Mouse (Mus musculus) heart, embryonic 16.5 days (tissue): ENCODE measurements around the gene Abcc3. TPM values are rescaled to one million over a fixed set of nuclear protein-coding genes. Genes with fewer than 3 reads are reported as not detected.
"Not testable (repeated sequence)": the region's sequence is repeated elsewhere in the genome, so short reads cannot be mapped to it uniquely, and the experiment has no call there.

Experiments
- ATAC-seq: fragments of 200-750 bp; cut with Nextera tagmentation; replicated peaks from 2 replicates; pipeline ENCODE4 v1.8.0; 2017; ENCODE audit warnings: moderate number of reproducible peaks; ENCODE audit not compliant: insufficient read depth, low FRiP score; ENCODE audit errors: extremely low read depth
- H3K27ac ChIP-seq: fragments of 300-500 bp; sonication (generic); 2 replicates; pipeline ENCODE4 v1.5.1; 2014; ENCODE audit warnings: mild to moderate bottlenecking, low read length, control low read depth, moderate library complexity
- H3K27me3 ChIP-seq: fragments of 300-500 bp; sonication (generic); 2 replicates; pipeline ENCODE4 v1.6.1; 2014; ENCODE audit warnings: low read length, mixed read lengths; ENCODE audit not compliant: control insufficient read depth, insufficient read depth
- H3K36me3 ChIP-seq: fragments of 300-500 bp; sonication (generic); 2 replicates; pipeline ENCODE4 v1.6.1; 2014; ENCODE audit not compliant: control insufficient read depth, insufficient read depth
- H3K4me1 ChIP-seq: fragments of 300-500 bp; sonication (generic); 2 replicates; pipeline ENCODE4 v1.6.1; 2014; ENCODE audit warnings: low read length, mixed read lengths; ENCODE audit not compliant: control insufficient read depth, insufficient read depth
- H3K4me2 ChIP-seq: fragments of 300-500 bp; sonication (generic); 2 replicates; pipeline ENCODE4 v1.6.1; 2014; ENCODE audit warnings: low read depth, mild to moderate bottlenecking, control low read depth, low read length
- H3K4me3 ChIP-seq: fragments of 300-500 bp; sonication (generic); 2 replicates; pipeline ENCODE4 v1.5.1; 2014; ENCODE audit warnings: mild to moderate bottlenecking, control low read depth, low read length
- H3K9ac ChIP-seq: fragments of 300-500 bp; sonication (generic); 2 replicates; pipeline ENCODE4 v1.6.1; 2014; ENCODE audit warnings: low read length, control low read depth
- H3K9me3 ChIP-seq: fragments of 300-500 bp; sonication (generic); replicated peaks from 2 replicates; pipeline ENCODE4 v1.6.1; 2016; ENCODE audit warnings: low read length; ENCODE audit not compliant: control insufficient read depth
- WGBS: fragments of 180-500 bp; shearing (Covaris S2); extraction: QIAGEN DNeasy Blood & Tissue Kit; methylation state at CpG from one replicate; pipeline ENCODE4 v1.1.7; 2014; 5-methylcytosine and 5-hydroxymethylcytosine counted together
- polyA plus RNA-seq: library from polyadenylated mRNA; unstranded; fragments of >200 nt; fragmentation: Nextera tagmentation; extraction: Ambion mirVana; gene quantifications from 2 replicates; pipeline ENCODE4 v1.2.1, GENCODE M21; 2015

Gene Abcc3
- polyA plus RNA-seq, 1 experiment from 2014 or later = 1.1 TPM

- no peak overlapping the region for H3K4me3 ChIP-seq
- H3K4me1 ChIP-seq = peaks cover 8% of the 10 kb centered on the region
- no peaks in the 10 kb centered on the region for H3K36me3 ChIP-seq
- H3K27me3 ChIP-seq = 0 out of 2 replicates have a peak, but pooled peaks cover 5% of the 10 kb centered on the region
- 39% methylated on average over 6 of the region's 6 CpGs for WGBS
- ATAC-seq = no peak
- no peaks in the 10 kb centered on the region for H3K9me3 ChIP-seq
- H3K4me2 ChIP-seq = no peak overlapping the region
- no peak overlapping the region for H3K27ac ChIP-seq
- no peak overlapping the region for H3K9ac ChIP-seq
Measured at GRCm38 (mm10) chr11:94405348-94405747, 12.6 kb upstream of the Abcc3 start.

- H3K4me1 ChIP-seq = peaks cover 8% of the 10 kb centered on the region
- H3K4me3 ChIP-seq = no peak overlapping the region
- H3K9me3 ChIP-seq = no peaks in the 10 kb centered on the region
- H3K36me3 ChIP-seq = no peaks in the 10 kb centered on the region
- no peak overlapping the region for H3K27ac ChIP-seq
- ATAC-seq = peak; percentile 70
- 0 out of 2 replicates have a peak, but pooled peaks cover 5% of the 10 kb centered on the region for H3K27me3 ChIP-seq
- no peak overlapping the region for H3K9ac ChIP-seq
- H3K4me2 ChIP-seq = no peak overlapping the region
- WGBS = 25% methylated on average over 11 of the region's 11 CpGs
Measured at GRCm38 (mm10) chr11:94404641-94405260, 12.0 kb upstream of the Abcc3 start.

GRCm38 (mm10) chr11:94404178-94404577 is 11.4 kb upstream of the Abcc3 start:
- Histone ChIP-seq H3K27me3 (0 out of 2 replicates have a peak, but pooled peaks cover 2% of the 10 kb centered on the region), H3K4me1 (peaks cover 8% of the 10 kb centered on the region), H3K4me3 (no peak overlapping the region), H3K36me3 (no peaks in the 10 kb centered on the region), H3K9me3 (no peaks in the 10 kb centered on the region), H3K4me2 (no peak overlapping the region), H3K27ac (no peak overlapping the region), H3K9ac (no peak overlapping the region)
- WGBS = 64% methylated on average over 5 of the region's 5 CpGs
- no peak for ATAC-seq

- Histone ChIP-seq H3K4me3 (no peak overlapping the region), H3K4me1 (peaks cover 8% of the 10 kb centered on the region), H3K9ac (no peak overlapping the region), H3K36me3 (no peaks in the 10 kb centered on the region), H3K9me3 (no peaks in the 10 kb centered on the region), H3K27me3 (0 out of 2 replicates have a peak, but pooled peaks cover 2% of the 10 kb centered on the region), H3K4me2 (no peak overlapping the region), H3K27ac (no peak overlapping the region)
- WGBS = 83% methylated on average over 10 of the region's 10 CpGs
- ATAC-seq = no peak
Measured at GRCm38 (mm10) chr11:94403757-94404156, 11.0 kb upstream of the Abcc3 start.

GRCm38 (mm10) chr11:94402731-94403130 is 9.9 kb upstream of the Abcc3 start:
- H3K4me1 ChIP-seq = peaks cover 4% of the 10 kb centered on the region
- H3K4me3 ChIP-seq = no peak overlapping the region
- no peak overlapping the region for H3K4me2 ChIP-seq
- no peak for ATAC-seq
- H3K27ac ChIP-seq = no peak overlapping the region
- 0 out of 2 replicates have a peak, but pooled peaks cover 2% of the 10 kb centered on the region for H3K27me3 ChIP-seq
- WGBS = 77% methylated on average over 5 of the region's 5 CpGs
- no peaks in the 10 kb centered on the region for H3K36me3 ChIP-seq
- no peaks in the 10 kb centered on the region for H3K9me3 ChIP-seq
- H3K9ac ChIP-seq = no peak overlapping the region

- 84% methylated on average over 4 of the region's 4 CpGs for WGBS
- not testable (repeated sequence) for H3K4me2 ChIP-seq, H3K9ac ChIP-seq, ATAC-seq, H3K9me3 ChIP-seq, H3K4me3 ChIP-seq, H3K27ac ChIP-seq, H3K36me3 ChIP-seq, H3K4me1 ChIP-seq, H3K27me3 ChIP-seq
Measured at GRCm38 (mm10) chr11:94402029-94402428, 9.2 kb upstream of the Abcc3 start.

GRCm38 (mm10) chr11:94400996-94401395 is 8.2 kb upstream of the Abcc3 start:
- 0 out of 2 replicates have a peak, but pooled peaks cover 2% of the 10 kb centered on the region for H3K27me3 ChIP-seq
- no peak for ATAC-seq
- 70% methylated on average over 6 of the region's 6 CpGs for WGBS
- H3K4me2 ChIP-seq = no peak overlapping the region
- no peak overlapping the region for H3K4me3 ChIP-seq
- peaks cover 4% of the 10 kb centered on the region for H3K4me1 ChIP-seq
- H3K27ac ChIP-seq = no peak overlapping the region
- no peaks in the 10 kb centered on the region for H3K9me3 ChIP-seq
- H3K9ac ChIP-seq = no peak overlapping the region
- no peaks in the 10 kb centered on the region for H3K36me3 ChIP-seq

GRCm38 (mm10) chr11:94394107-94394506 is 1.3 kb upstream of the Abcc3 start:
- H3K27me3 ChIP-seq = 0 out of 2 replicates have a peak, but pooled peaks cover 9% of the 10 kb centered on the region
- ATAC-seq = peak; percentile 63

GRCm38 (mm10) chr11:94393490-94393889 is 693 bp upstream of the Abcc3 start:
- 88% methylated on average over 4 of the region's 4 CpGs for WGBS
- ATAC-seq, H3K4me1 ChIP-seq, H3K4me2 ChIP-seq, H3K9me3 ChIP-seq, H3K9ac ChIP-seq, H3K36me3 ChIP-seq, H3K27ac ChIP-seq, H3K27me3 ChIP-seq, H3K4me3 ChIP-seq: not testable (repeated sequence)

More at GRCm38 (mm10) chr11:94394107-94394506, 1.3 kb upstream of the Abcc3 start:
- H3K4me2 ChIP-seq = no peak overlapping the region
- H3K9ac ChIP-seq = no peak overlapping the region
- 58% methylated on average over 7 of the region's 7 CpGs for WGBS
- H3K9me3 ChIP-seq = no peaks in the 10 kb centered on the region
- H3K4me1 ChIP-seq = peaks cover 2% of the 10 kb centered on the region; the same call in 1 of the 2 replicates
- no peak overlapping the region for H3K4me3 ChIP-seq
- no peaks in the 10 kb centered on the region for H3K36me3 ChIP-seq
- no peak overlapping the region for H3K27ac ChIP-seq
